Mouse (Mus musculus): ENCODE data around the gene Psen2. TPM values are rescaled to one million over a fixed set of nuclear protein-coding genes. Genes with fewer than 3 reads are reported as not detected.

Psen2 gene
- polyA plus RNA-seq, 1 experiment from 2014 or later: 17.4 TPM

DNA sequence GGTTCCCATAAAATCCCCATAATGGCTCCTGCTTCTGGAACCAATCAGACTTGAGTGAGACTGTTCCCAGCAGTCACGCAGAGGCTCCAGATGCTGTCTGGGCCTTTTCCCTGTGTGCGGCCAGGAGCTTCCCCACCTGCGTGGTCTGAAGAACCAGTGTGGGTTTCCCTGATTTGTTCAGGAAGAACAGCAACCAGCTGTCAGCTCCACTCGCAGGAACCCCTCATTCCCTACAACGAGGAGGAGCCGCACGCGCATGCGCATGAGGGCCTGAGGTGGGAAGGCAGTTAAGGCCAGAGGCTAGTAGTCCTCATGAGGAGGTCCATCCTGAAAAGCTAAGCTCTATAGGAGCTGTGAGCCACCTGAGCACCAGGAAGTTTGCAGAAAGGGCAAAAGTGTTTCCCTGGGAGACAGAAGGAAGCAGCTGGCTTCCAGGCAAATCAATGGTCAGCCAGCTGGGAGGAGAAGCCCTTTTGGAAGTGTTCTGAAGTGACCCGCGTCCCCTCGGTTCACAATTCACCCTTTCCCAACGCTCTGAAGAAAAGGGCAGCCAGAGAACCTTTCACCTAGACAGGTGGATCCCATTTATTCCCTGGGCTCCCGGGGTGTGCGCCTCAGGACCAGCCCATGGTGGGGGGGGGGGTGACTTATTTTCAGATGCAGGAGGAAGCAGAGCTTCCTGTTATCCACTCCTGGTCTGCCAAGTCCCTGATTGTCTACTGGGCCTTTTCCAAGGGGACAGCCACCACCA lies 23.0 kb upstream of the Psen2 start:
- Histone ChIP-seq H3K27me3 (ENCODE audit: control insufficient read depth, insufficient read depth, low read length) (no peaks in the 10 kb centered on the region), H3K4me1 (ENCODE audit: control insufficient read depth, insufficient read depth, low read length) (peaks cover 33% of the 10 kb centered on the region), H3K27ac (ENCODE audit: low read length) (peak overlapping the region; percentile 40; the same call in 1 of the 2 replicates), H3K9ac (replicated peaks; ENCODE audit: low read depth, low read length) (no peak overlapping the region), H3K4me3 (ENCODE audit: low read depth, low read length) (no peak overlapping the region), H3K4me2 (replicated peaks; ENCODE audit: low read depth, low read length) (no peak overlapping the region), H3K36me3 (ENCODE audit: control insufficient read depth, insufficient read depth, low read length) (no peaks in the 10 kb centered on the region), H3K9me3 (ENCODE audit: control insufficient read depth, low read depth, low read length) (no peaks in the 10 kb centered on the region)
- 58% methylated on average over 15 of the region's 15 CpGs for WGBS
- ATAC-seq (ENCODE audit: insufficient number of reproducible peaks, insufficient read depth, low FRiP score, low read depth): peak; percentile 43; the same call in 1 of the 2 replicates

DNA sequence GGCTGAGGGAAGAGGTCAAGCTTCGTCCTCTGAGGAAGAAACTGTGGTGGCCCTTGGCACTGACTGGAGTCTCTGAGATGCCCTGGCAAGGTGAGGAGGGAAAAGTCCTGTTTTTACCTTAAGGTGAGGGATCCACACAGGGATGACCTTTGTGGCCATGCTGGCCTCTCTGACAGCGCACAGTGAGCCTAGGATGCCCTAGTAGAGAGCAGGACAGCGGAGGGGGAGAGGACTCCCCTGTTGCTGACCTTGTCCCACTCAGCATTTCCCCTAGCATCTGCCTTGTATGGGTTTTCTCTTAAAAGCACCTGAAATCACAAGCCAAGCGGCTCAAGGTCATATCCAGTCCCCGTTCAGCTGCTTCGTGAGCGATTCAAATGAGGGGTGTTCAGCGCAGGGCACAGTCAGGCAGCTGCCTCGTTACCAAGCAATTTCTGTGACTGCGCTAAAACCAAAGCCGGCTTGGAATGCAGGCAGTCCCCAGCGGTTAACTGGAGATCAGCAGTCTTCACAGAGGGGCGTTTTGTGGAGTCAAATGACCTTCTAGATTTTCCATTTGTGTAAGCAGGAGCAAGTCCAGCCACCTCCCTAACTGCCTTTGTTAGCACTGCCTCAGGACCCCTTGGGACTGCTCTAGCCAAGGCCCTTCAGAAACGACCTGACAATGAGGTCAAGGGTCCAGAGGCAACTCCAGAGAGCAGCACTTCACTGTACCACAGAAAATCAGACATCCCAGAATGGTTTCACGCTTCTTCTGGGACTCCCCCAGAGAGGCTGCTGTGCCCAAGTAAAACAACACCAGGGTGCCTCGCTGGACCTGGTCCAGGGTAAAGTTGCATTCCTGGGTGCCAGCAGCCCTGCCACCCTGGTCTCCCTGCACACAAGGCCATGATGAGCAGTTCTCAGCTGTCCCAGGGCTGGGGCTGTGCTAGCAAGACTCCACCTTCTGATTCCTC lies 20.9 kb upstream of the Psen2 start:
- Histone ChIP-seq H3K4me3 (ENCODE audit: low read depth, low read length) (no peak overlapping the region), H3K9ac (replicated peaks; ENCODE audit: low read depth, low read length) (no peak overlapping the region), H3K27ac (ENCODE audit: low read length) (no peak overlapping the region), H3K9me3 (ENCODE audit: control insufficient read depth, low read depth, low read length) (no peaks in the 10 kb centered on the region), H3K4me2 (replicated peaks; ENCODE audit: low read depth, low read length) (no peak overlapping the region), H3K36me3 (ENCODE audit: control insufficient read depth, insufficient read depth, low read length) (no peaks in the 10 kb centered on the region), H3K27me3 (ENCODE audit: control insufficient read depth, insufficient read depth, low read length) (no peaks in the 10 kb centered on the region), H3K4me1 (ENCODE audit: control insufficient read depth, insufficient read depth, low read length) (peaks cover 36% of the 10 kb centered on the region)
- 28% methylated on average over 16 of the region's 16 CpGs for WGBS
- ATAC-seq (ENCODE audit: insufficient number of reproducible peaks, insufficient read depth, low FRiP score, low read depth): no peak

DNA sequence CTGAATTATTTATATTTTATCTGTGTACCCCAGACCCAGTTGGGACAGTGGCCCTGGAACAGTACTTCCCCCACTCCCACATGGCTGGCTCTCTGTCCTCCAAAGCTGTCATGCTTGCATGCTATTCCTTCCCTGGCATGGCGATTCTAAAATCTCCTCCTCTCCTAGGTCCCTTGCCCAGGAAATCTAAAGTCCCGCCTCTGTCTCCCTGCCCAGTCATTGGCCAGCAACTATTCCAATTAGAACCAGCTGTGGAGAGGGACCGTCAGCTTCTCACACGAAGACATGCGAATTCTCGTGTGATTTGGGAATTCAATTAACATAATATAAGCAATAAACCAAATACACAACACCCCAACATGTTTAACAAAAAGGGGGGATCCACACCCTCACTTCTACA lies 19.3 kb upstream of the Psen2 start:
- no peaks in the 10 kb centered on the region for H3K9me3 ChIP-seq (ENCODE audit: control insufficient read depth, low read depth, low read length)
- no peaks in the 10 kb centered on the region for H3K36me3 ChIP-seq (ENCODE audit: control insufficient read depth, insufficient read depth, low read length)
- H3K27me3 ChIP-seq (ENCODE audit: control insufficient read depth, insufficient read depth, low read length): no peaks in the 10 kb centered on the region
- H3K4me3 ChIP-seq (ENCODE audit: low read depth, low read length): no peak overlapping the region
- no peak for ATAC-seq (ENCODE audit: insufficient number of reproducible peaks, insufficient read depth, low FRiP score, low read depth)
- H3K4me2 ChIP-seq (replicated peaks; ENCODE audit: low read depth, low read length): no peak overlapping the region
- peaks cover 31% of the 10 kb centered on the region for H3K4me1 ChIP-seq (ENCODE audit: control insufficient read depth, insufficient read depth, low read length)
- H3K9ac ChIP-seq (replicated peaks; ENCODE audit: low read depth, low read length): no peak overlapping the region
- no peak overlapping the region for H3K27ac ChIP-seq (ENCODE audit: low read length)
- 66% methylated on average over 6 of the region's 6 CpGs for WGBS

DNA sequence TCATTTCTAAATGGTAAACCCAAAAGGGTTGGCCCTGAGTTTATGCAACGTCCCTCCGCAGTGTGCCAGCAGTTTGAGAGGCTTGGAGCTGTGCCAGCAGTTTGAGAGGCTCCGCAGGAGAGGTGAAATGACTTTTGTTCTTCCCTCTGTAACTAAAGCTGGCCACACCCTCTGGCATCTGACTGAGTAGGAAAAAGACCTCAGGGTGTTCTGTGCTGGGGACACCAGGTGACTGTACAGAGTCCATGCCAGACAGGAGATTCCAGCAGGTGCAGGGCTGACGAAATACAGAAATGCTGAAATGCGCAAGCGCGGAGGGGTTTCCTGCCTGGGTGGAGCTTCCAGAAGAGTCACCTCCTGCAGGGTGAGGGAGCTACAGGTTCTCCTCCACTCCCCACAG lies 16.4 kb upstream of the Psen2 start:
- ATAC-seq (ENCODE audit: insufficient number of reproducible peaks, insufficient read depth, low FRiP score, low read depth): peak; percentile 83
- no peaks in the 10 kb centered on the region; the same call in 1 of the 2 replicates for H3K9me3 ChIP-seq (ENCODE audit: control insufficient read depth, low read depth, low read length)
- H3K9ac ChIP-seq (replicated peaks; ENCODE audit: low read depth, low read length): no peak overlapping the region
- H3K27ac ChIP-seq (ENCODE audit: low read length): peak overlapping the region; percentile 48; the same call in 1 of the 2 replicates
- H3K4me1 ChIP-seq (ENCODE audit: control insufficient read depth, insufficient read depth, low read length): peaks cover 27% of the 10 kb centered on the region; the same call in 1 of the 2 replicates
- WGBS: 26% methylated on average over 7 of the region's 7 CpGs
- no peaks in the 10 kb centered on the region for H3K27me3 ChIP-seq (ENCODE audit: control insufficient read depth, insufficient read depth, low read length)
- H3K4me3 ChIP-seq (ENCODE audit: low read depth, low read length): no peak overlapping the region
- H3K36me3 ChIP-seq (ENCODE audit: control insufficient read depth, insufficient read depth, low read length): no peaks in the 10 kb centered on the region
- H3K4me2 ChIP-seq (replicated peaks; ENCODE audit: low read depth, low read length): no peak overlapping the region

DNA sequence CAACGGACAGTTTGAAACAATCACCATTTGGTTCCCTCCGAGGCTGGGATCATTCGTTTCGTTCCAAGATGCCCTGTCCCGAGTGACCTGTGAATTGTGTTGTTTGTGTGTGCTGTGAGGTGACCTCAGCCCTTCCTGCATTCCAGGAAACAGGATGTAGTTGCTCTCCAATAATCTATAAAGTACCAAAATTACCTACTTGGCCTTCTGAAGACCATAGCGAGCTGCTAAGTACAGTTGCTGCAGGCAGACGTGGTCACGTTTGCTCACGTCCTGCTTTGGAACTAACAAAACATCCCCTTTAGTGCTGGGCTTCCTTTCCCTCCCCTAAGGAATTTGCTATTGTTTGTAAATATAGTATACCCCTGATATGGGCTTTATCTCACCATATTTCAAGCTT lies 14.3 kb upstream of the Psen2 start:
- no peaks in the 10 kb centered on the region for H3K27me3 ChIP-seq (ENCODE audit: control insufficient read depth, insufficient read depth, low read length)
- H3K36me3 ChIP-seq (ENCODE audit: control insufficient read depth, insufficient read depth, low read length): no peaks in the 10 kb centered on the region
- H3K4me3 ChIP-seq (ENCODE audit: low read depth, low read length): no peak overlapping the region
- H3K27ac ChIP-seq (ENCODE audit: low read length): no peak overlapping the region
- no peak for ATAC-seq (ENCODE audit: insufficient number of reproducible peaks, insufficient read depth, low FRiP score, low read depth)
- no peak overlapping the region for H3K9ac ChIP-seq (replicated peaks; ENCODE audit: low read depth, low read length)
- peaks cover 16% of the 10 kb centered on the region; the same call in 1 of the 2 replicates for H3K4me1 ChIP-seq (ENCODE audit: control insufficient read depth, insufficient read depth, low read length)
- H3K4me2 ChIP-seq (replicated peaks; ENCODE audit: low read depth, low read length): no peak overlapping the region
- WGBS: 47% methylated on average over 9 of the region's 9 CpGs
- no peaks in the 10 kb centered on the region; the same call in 1 of the 2 replicates for H3K9me3 ChIP-seq (ENCODE audit: control insufficient read depth, low read depth, low read length)

DNA sequence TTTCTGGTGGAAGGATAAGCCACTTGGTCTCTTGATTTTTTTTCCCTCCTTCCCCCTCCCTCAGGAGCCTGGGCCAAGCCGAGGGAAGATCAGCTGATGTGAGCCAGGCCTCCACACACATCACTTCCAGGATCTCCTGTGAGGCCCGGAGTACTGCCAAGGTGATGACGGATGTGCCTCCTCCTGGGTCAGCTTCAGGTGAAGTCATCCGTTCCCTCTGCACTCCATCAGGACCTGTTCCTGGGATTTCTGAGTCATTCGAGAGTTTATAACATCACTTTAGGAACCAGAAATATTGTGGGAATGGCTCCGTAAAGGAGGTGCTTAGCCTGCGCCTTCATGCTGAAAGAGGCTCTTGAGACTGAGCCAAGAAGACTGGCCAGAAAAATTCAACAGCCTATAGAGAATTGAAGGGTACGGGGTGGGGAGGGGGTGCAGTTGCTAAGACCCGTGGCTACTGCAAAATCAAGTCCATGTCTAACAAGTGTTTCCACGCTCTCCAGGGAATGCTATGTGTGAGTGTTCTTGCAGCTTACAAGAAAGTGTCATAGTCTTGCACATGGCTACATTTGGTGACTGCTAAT lies 11.6 kb upstream of the Psen2 start:
- H3K9ac ChIP-seq (replicated peaks; ENCODE audit: low read depth, low read length): no peak overlapping the region
- peaks cover 13% of the 10 kb centered on the region; the same call in 1 of the 2 replicates for H3K4me1 ChIP-seq (ENCODE audit: control insufficient read depth, insufficient read depth, low read length)
- peak overlapping the region; percentile 39; the same call in 1 of the 2 replicates for H3K27ac ChIP-seq (ENCODE audit: low read length)
- H3K4me2 ChIP-seq (replicated peaks; ENCODE audit: low read depth, low read length): no peak overlapping the region
- WGBS: 41% methylated on average over 10 of the region's 10 CpGs
- ATAC-seq (ENCODE audit: insufficient number of reproducible peaks, insufficient read depth, low FRiP score, low read depth): peak; percentile 80
- H3K27me3 ChIP-seq (ENCODE audit: control insufficient read depth, insufficient read depth, low read length): no peaks in the 10 kb centered on the region
- H3K4me3 ChIP-seq (ENCODE audit: low read depth, low read length): no peak overlapping the region
- no peaks in the 10 kb centered on the region for H3K36me3 ChIP-seq (ENCODE audit: control insufficient read depth, insufficient read depth, low read length)
- no peaks in the 10 kb centered on the region; the same call in 1 of the 2 replicates for H3K9me3 ChIP-seq (ENCODE audit: control insufficient read depth, low read depth, low read length)

DNA sequence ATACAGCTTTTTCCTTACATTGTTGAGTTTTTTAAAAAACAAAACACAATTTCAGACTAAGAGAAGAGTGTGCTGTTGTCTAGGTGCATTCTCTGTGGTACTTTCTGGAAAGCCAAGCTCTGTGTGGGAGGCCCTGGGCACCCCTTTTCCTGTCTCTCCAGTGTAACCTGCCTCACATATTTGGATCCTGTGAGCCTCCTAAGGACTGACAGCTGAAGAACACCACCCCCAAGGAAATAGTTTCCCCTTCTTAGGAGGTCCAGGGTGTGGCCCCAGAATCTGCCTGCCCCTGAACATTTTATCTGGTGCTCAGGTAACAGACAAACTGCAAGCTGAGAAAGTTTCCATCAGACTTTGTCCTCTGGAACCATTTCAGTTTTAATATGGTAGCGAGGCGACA lies 5.8 kb upstream of the Psen2 start:
- no peak overlapping the region for H3K4me2 ChIP-seq (replicated peaks; ENCODE audit: low read depth, low read length)
- no peak for ATAC-seq (ENCODE audit: insufficient number of reproducible peaks, insufficient read depth, low FRiP score, low read depth)
- peaks cover 7% of the 10 kb centered on the region; the same call in 1 of the 2 replicates for H3K4me1 ChIP-seq (ENCODE audit: control insufficient read depth, insufficient read depth, low read length)
- H3K36me3 ChIP-seq (ENCODE audit: control insufficient read depth, insufficient read depth, low read length): no peaks in the 10 kb centered on the region
- WGBS: 94% methylated on average over 2 of the region's 2 CpGs
- no peak overlapping the region for H3K27ac ChIP-seq (ENCODE audit: low read length)
- H3K9me3 ChIP-seq (ENCODE audit: control insufficient read depth, low read depth, low read length): no peaks in the 10 kb centered on the region
- H3K27me3 ChIP-seq (ENCODE audit: control insufficient read depth, insufficient read depth, low read length): no peaks in the 10 kb centered on the region
- H3K4me3 ChIP-seq (ENCODE audit: low read depth, low read length): no peak overlapping the region
- H3K9ac ChIP-seq (replicated peaks; ENCODE audit: low read depth, low read length): no peak overlapping the region
